Mouse (Mus musculus): ENCODE data around the gene Usp2. TPM values are rescaled to one million over a fixed set of nuclear protein-coding genes. Genes with fewer than 3 reads are reported as not detected.

Gene Usp2
- polyA plus RNA-seq, 1 experiment = 1.3 TPM

- TF ChIP-seq GATA1 (IDR thresholded peaks at IDR 0.05; ENCODE audit: low read length) = no peak
Measured at GRCm38 (mm10) chr9:44067241-44067959, 579 bp downstream of the Usp2 start.

GRCm38 (mm10) chr9:44067960-44068330 lies 1.1 kb downstream of the Usp2 start:
- TF ChIP-seq GATA1 (IDR thresholded peaks at IDR 0.05; ENCODE audit: low read length) = no peak

- TF ChIP-seq GATA1 (IDR thresholded peaks at IDR 0.05; ENCODE audit: low read length) = no peak
Measured at GRCm38 (mm10) chr9:44069252-44069651, 2.4 kb downstream of the Usp2 start.

- TF ChIP-seq GATA1 (IDR thresholded peaks at IDR 0.05; ENCODE audit: low read length) = no peak
Measured at GRCm38 (mm10) chr9:44070113-44070843, 3.5 kb downstream of the Usp2 start.

GRCm38 (mm10) chr9:44070844-44071231 lies 4.0 kb downstream of the Usp2 start:
- no peak for TF ChIP-seq GATA1 (IDR thresholded peaks at IDR 0.05; ENCODE audit: low read length)

- no peak for TF ChIP-seq GATA1 (IDR thresholded peaks at IDR 0.05; ENCODE audit: low read length)
Measured at GRCm38 (mm10) chr9:44071914-44072598, 5.2 kb downstream of the Usp2 start.

GRCm38 (mm10) chr9:44072599-44072915 lies 5.7 kb downstream of the Usp2 start:
- TF ChIP-seq GATA1 (IDR thresholded peaks at IDR 0.05; ENCODE audit: low read length) = no peak

GRCm38 (mm10) chr9:44073115-44073514 lies 6.3 kb downstream of the Usp2 start:
- no peak for TF ChIP-seq GATA1 (IDR thresholded peaks at IDR 0.05; ENCODE audit: low read length)

- no peak for TF ChIP-seq GATA1 (IDR thresholded peaks at IDR 0.05; ENCODE audit: low read length)
Measured at GRCm38 (mm10) chr9:44074395-44075275, 7.8 kb downstream of the Usp2 start.

GRCm38 (mm10) chr9:44075276-44075995 lies 8.6 kb downstream of the Usp2 start:
- no peak for TF ChIP-seq GATA1 (IDR thresholded peaks at IDR 0.05; ENCODE audit: low read length)

- no peak for TF ChIP-seq GATA1 (IDR thresholded peaks at IDR 0.05; ENCODE audit: low read length)
Measured at GRCm38 (mm10) chr9:44075996-44076763, 9.4 kb downstream of the Usp2 start.

GRCm38 (mm10) chr9:44076764-44077120 lies 9.9 kb downstream of the Usp2 start:
- no peak for TF ChIP-seq GATA1 (IDR thresholded peaks at IDR 0.05; ENCODE audit: low read length)

GRCm38 (mm10) chr9:44077266-44077910 lies 10.6 kb downstream of the Usp2 start:
- TF ChIP-seq GATA1 (IDR thresholded peaks at IDR 0.05; ENCODE audit: low read length) = no peak
